Mouse (Mus musculus): ENCODE results near the gene Aifm1.

DNA sequence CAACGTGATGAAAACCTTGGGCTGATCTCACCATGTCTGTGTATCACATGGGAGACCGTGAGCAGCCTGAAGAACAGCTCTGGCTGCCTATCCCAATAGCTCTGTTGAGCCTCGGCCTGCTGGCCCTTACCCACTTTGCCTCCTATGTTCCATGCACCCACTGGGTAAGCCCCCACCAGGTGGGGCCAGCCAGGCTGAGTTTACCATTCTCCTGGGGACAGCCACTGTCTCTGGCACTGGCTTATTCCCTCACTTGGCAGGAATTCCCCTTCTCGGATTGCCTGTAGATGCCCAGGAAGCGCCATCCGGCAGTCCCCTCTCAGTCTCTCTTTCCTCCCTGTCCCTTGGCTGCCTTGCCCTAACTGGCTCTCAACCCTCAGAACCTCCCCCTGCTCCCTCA lies 56.4 kb downstream of the Aifm1 start:
- no peak for TF ChIP-seq CTCF (IDR thresholded peaks at IDR 0.05; ENCODE audit: borderline replicate concordance, insufficient read depth, low read depth, low read length)
- TF ChIP-seq POLR2A (IDR thresholded peaks at IDR 0.05; ENCODE audit: borderline replicate concordance, insufficient read depth, low read length) = no peak

Measured in cerebellum, adult 2 months (tissue).